Mouse (Mus musculus) E14TG2a.4 (cell line): ENCODE results near the gene Rpl10a.

Source experiments
- H3K27me3 ChIP-seq: 2 replicates; pipeline ENCODE4 v1.6.1; 2014; ENCODE audit warnings: low read length, control low read depth; ENCODE audit not compliant: insufficient read depth
- H3K36me3 ChIP-seq: 2 replicates; pipeline ENCODE4 v1.6.1; 2014; ENCODE audit warnings: low read length, control low read depth; ENCODE audit not compliant: insufficient read depth
- H3K4me1 ChIP-seq: replicated peaks from 2 replicates; pipeline ENCODE4 v1.6.1; 2014; ENCODE audit warnings: low read depth, low read length, control low read depth
- H3K4me3 ChIP-seq: replicated peaks from 2 replicates; pipeline ENCODE4 v1.5.1; 2014; ENCODE audit warnings: mild to moderate bottlenecking, low read length
- H3K9me3 ChIP-seq: 2 replicates; pipeline ENCODE4 v1.6.1; 2014; ENCODE audit warnings: low read length, control low read depth
- CTCF ChIP-seq: conservative IDR thresholded peaks from 2 replicates; pipeline ENCODE4 v1.5.1; 2014; ENCODE audit warnings: low read length
- NANOG ChIP-seq: IDR thresholded peaks from 2 replicates; pipeline ENCODE4 v1.6.1; 2014; ENCODE audit warnings: borderline replicate concordance, low read length, mixed read lengths
- POU5F1 ChIP-seq: IDR thresholded peaks from 2 replicates; pipeline ENCODE4 v1.6.1; 2014; ENCODE audit warnings: low read length, borderline replicate concordance

Gene Rpl10a

DNA sequence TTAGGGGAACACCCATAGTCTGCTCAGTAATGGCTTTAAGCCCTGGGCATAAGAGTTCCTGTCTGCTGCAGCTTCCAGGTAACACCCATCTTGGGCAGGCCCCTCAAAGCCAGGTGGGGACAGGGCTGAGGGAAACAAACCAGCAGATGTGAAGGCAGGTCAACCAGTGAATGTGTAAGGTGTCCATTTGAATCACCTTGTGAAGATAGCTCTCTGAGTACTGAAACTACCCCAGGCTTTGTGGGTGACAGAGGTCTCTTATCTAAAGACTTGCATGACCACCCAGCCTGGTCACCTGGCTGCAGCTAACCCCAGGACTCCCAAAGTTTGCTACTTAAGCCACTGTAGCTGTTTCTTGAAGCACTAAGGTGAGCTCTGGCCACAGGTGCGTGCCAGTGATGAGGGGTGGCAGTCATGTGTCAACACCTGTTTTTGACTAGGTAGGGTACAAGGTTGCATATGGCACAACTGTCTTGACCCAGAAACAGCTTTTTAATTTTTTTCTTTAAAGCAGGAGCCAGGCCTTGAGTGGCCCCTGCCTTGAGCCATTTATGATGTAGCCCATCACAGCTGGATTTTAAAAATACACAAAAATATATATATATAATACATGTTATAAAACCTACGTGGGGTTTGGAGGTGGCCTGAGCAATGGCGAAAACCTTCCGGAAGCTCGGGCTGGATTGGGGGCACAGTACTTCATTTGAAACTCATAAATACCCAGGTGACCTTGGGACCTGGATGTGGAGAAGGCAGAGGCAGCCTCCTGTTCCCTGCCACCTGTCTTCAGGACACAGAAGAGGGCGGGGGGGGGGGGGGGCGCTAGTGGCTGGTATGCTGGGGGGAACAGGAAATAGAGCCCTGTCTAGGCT is 3.2 kb downstream of the Rpl10a start:
- H3K4me3 ChIP-seq, result peak overlapping the region; percentile 100
- no peak for TF ChIP-seq CTCF
- no peak for TF ChIP-seq NANOG
- TF ChIP-seq POU5F1, result no peak
- H3K36me3 ChIP-seq, result peaks cover 54% of the 10 kb centered on the region
- no peaks in the 10 kb centered on the region for H3K9me3 ChIP-seq
- H3K27me3 ChIP-seq, result peaks cover 5% of the 10 kb centered on the region; the same call in 1 of the 2 replicates
- peaks cover 71% of the 10 kb centered on the region for H3K4me1 ChIP-seq

- peaks cover 49% of the 10 kb centered on the region for H3K36me3 ChIP-seq
- H3K4me3 ChIP-seq, result peak overlapping the region; percentile 35; the same call in 1 of the 2 replicates
- TF ChIP-seq POU5F1, result no peak
- TF ChIP-seq CTCF, result no peak
- TF ChIP-seq NANOG, result no peak
- no peaks in the 10 kb centered on the region for H3K9me3 ChIP-seq
- peaks cover 5% of the 10 kb centered on the region; the same call in 1 of the 2 replicates for H3K27me3 ChIP-seq
- peaks cover 62% of the 10 kb centered on the region for H3K4me1 ChIP-seq
These were observed 4.0 kb downstream of the Rpl10a start for GRCm38 (mm10) chr17:28332113-28332914.

GRCm38 (mm10) chr17:28332915-28333546 is 4.8 kb downstream of the Rpl10a start:
- Histone ChIP-seq H3K9me3 (no peaks in the 10 kb centered on the region), H3K4me3 (peak overlapping the region; percentile 35), H3K4me1 (peaks cover 61% of the 10 kb centered on the region), H3K27me3 (peaks cover 10% of the 10 kb centered on the region; the same call in 1 of the 2 replicates), H3K36me3 (peaks cover 48% of the 10 kb centered on the region)
- TF ChIP-seq CTCF, result no peak
- TF ChIP-seq NANOG, result no peak
- TF ChIP-seq POU5F1, result no peak

DNA sequence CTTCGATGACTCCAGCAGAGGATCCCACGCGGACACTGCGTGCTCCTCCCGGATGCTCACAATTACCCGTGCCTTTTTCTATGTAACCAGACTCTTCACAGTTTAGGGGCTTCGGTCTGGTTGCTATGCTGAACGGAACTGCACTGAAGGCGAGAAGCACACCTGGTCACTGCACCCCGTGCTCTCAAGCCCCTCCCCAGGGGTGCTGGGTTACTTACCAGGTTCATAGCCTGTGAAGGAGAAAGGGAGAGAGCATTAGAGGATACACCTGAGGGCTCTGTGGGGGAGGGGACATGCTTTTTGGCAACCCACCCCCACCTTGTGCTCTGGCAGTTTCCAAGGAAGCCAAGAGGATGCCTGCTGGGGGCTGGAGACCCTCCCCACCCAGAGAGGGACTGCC is 7.0 kb downstream of the Rpl10a start:
- peaks cover 18% of the 10 kb centered on the region for H3K27me3 ChIP-seq
- no peak overlapping the region for H3K4me3 ChIP-seq
- TF ChIP-seq NANOG (no peak), POU5F1 (no peak), CTCF (no peak)
- H3K9me3 ChIP-seq, result no peaks in the 10 kb centered on the region
- peaks cover 36% of the 10 kb centered on the region for H3K36me3 ChIP-seq
- H3K4me1 ChIP-seq, result peaks cover 78% of the 10 kb centered on the region

DNA sequence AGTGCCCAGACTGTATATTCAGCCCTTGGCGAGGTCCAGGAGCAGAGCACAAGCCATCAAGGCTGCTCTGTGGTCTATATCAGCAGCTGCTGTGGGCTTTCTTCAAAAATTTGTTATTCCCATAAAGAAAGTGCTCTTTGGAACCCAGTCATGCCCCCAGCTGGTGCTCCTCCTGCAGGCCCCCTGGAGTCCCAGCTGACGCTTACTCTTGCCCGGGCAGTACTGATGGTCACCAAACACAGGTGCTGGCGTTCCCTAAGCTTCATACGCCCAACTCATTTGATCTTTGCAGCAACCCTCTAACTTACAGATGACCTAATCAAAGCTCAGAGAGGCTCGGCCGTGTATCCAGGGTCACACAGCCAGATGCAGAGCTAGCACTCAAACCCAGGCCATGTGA is 9.3 kb downstream of the Rpl10a start:
- peaks cover 74% of the 10 kb centered on the region for H3K4me1 ChIP-seq
- H3K36me3 ChIP-seq, result peaks cover 17% of the 10 kb centered on the region
- no peak for TF ChIP-seq POU5F1
- no peak for TF ChIP-seq CTCF
- no peak for TF ChIP-seq NANOG
- H3K9me3 ChIP-seq, result no peaks in the 10 kb centered on the region
- peaks cover 39% of the 10 kb centered on the region for H3K27me3 ChIP-seq
- H3K4me3 ChIP-seq, result no peak overlapping the region

- Histone ChIP-seq H3K4me3 (peak overlapping the region; percentile 71), H3K27me3 (peaks cover 60% of the 10 kb centered on the region), H3K4me1 (peaks cover 74% of the 10 kb centered on the region), H3K36me3 (peaks cover 12% of the 10 kb centered on the region), H3K9me3 (no peaks in the 10 kb centered on the region)
- TF ChIP-seq POU5F1, result no peak
- no peak for TF ChIP-seq CTCF
- no peak for TF ChIP-seq NANOG
These were observed 12.3 kb downstream of the Rpl10a start for GRCm38 (mm10) chr17:28340578-28340977.

- H3K4me1 ChIP-seq, result peaks cover 77% of the 10 kb centered on the region
- peaks cover 10% of the 10 kb centered on the region for H3K36me3 ChIP-seq
- H3K4me3 ChIP-seq, result peak overlapping the region; percentile 71
- no peak for TF ChIP-seq POU5F1
- TF ChIP-seq CTCF, result no peak
- TF ChIP-seq NANOG, result no peak
- no peaks in the 10 kb centered on the region for H3K9me3 ChIP-seq
- peaks cover 62% of the 10 kb centered on the region for H3K27me3 ChIP-seq
These were observed 12.8 kb downstream of the Rpl10a start for GRCm38 (mm10) chr17:28341091-28341490.
